Mouse (Mus musculus) limb, embryonic 14.5 days (tissue): ENCODE data around the gene Rasd2. TPM values are rescaled to one million over a fixed set of nuclear protein-coding genes. Genes with fewer than 3 reads are reported as not detected.

Experiments used
- ATAC-seq: fragments of 200-750 bp; cut with Nextera tagmentation; 2 replicates; pipeline ENCODE4 v1.8.0; 2017; ENCODE audit warnings: low read depth, moderate number of reproducible peaks, moderate TSS enrichment; ENCODE audit not compliant: low FRiP score
- DNase-seq: peaks from one replicate; pipeline ENCODE4 v3.0.0-alpha.2; 2015; ENCODE audit warnings: low spot score
- H3K27ac ChIP-seq: fragments of 300-500 bp; sonication (generic); replicated peaks from 2 replicates; pipeline ENCODE4 v1.5.1; 2014; ENCODE audit warnings: low read depth, mild to moderate bottlenecking, low read length, moderate library complexity, mixed read lengths
- H3K27me3 ChIP-seq: fragments of 300-500 bp; sonication (generic); 2 replicates; pipeline ENCODE4 v1.6.1; 2014; ENCODE audit warnings: low read length, mixed read lengths; ENCODE audit not compliant: control insufficient read depth, insufficient read depth
- H3K36me3 ChIP-seq: fragments of 300-500 bp; sonication (generic); 2 replicates; pipeline ENCODE4 v1.6.1; 2014; ENCODE audit warnings: mild to moderate bottlenecking, low read length, moderate library complexity, mixed read lengths; ENCODE audit not compliant: control insufficient read depth, insufficient read depth
- H3K4me1 ChIP-seq: fragments of 300-500 bp; sonication (generic); 2 replicates; pipeline ENCODE4 v1.6.1; 2014; ENCODE audit warnings: antibody characterized with exemption, low read length, mixed read lengths; ENCODE audit not compliant: control insufficient read depth, insufficient read depth
- H3K4me2 ChIP-seq: fragments of 300-500 bp; sonication (generic); replicated peaks from 2 replicates; pipeline ENCODE4 v1.6.1; 2014; ENCODE audit warnings: low read depth, mild to moderate bottlenecking, low read length, moderate library complexity; ENCODE audit not compliant: severe bottlenecking
- H3K4me3 ChIP-seq: fragments of 300-500 bp; sonication (generic); replicated peaks from 2 replicates; pipeline ENCODE4 v1.5.1; 2014; ENCODE audit warnings: low read length
- H3K9ac ChIP-seq: fragments of 300-500 bp; sonication (generic); 2 replicates; pipeline ENCODE4 v1.6.1; 2014; ENCODE audit warnings: mild to moderate bottlenecking, low read depth, low read length, moderate library complexity; ENCODE audit not compliant: severe bottlenecking
- H3K9me3 ChIP-seq: fragments of 300-500 bp; sonication (generic); 2 replicates; pipeline ENCODE4 v1.6.1; 2016; ENCODE audit warnings: low read length; ENCODE audit not compliant: control insufficient read depth
- POLR2A ChIP-seq: fragments of 200-500 bp; IDR thresholded peaks from 2 replicates; pipeline ENCODE4 v1.8.0; 2012; ENCODE audit warnings: inconsistent platforms, mild to moderate bottlenecking, moderate library complexity, borderline replicate concordance; ENCODE audit not compliant: insufficient read depth, insufficient read length; ENCODE audit errors: extremely low read depth
- WGBS: fragments of 180-500 bp; shearing (Covaris S2); extraction: QIAGEN DNeasy Blood & Tissue Kit; methylation state at CpG from one replicate; pipeline ENCODE4 v1.1.7; 2014; 5-methylcytosine and 5-hydroxymethylcytosine counted together
- polyA plus RNA-seq, 2 experiments: library from polyadenylated mRNA; depleted of rRNA in 1 of 2; stranded (reverse) in 1 of 2; unstranded in 1 of 2; fragments of >200 nt; fragmentation: Nextera tagmentation in 1 of 2; extraction: Ambion mirVana in 1 of 2; gene quantifications; 2 replicates each; pipeline versions ENCODE4 v1.2.1 to v1.2.3; 2012 to 2014

Rasd2 gene
- polyA plus RNA-seq, 2 experiments, result 0.08 to 0.29 TPM

- no peaks in the 10 kb centered on the region for H3K36me3 ChIP-seq
- 88% methylated on average over 3 of the region's 3 CpGs for WGBS
- no peak for TF ChIP-seq POLR2A
- ATAC-seq, result no peak
- no peak overlapping the region for H3K27ac ChIP-seq
- H3K4me1 ChIP-seq, result no peaks in the 10 kb centered on the region
- H3K4me3 ChIP-seq, result no peak overlapping the region
- H3K4me2 ChIP-seq, result no peak overlapping the region
- no peaks in the 10 kb centered on the region for H3K9me3 ChIP-seq
- no peaks in the 10 kb centered on the region for H3K27me3 ChIP-seq
- no peak for DNase-seq
- H3K9ac ChIP-seq, result no peak overlapping the region
Measured at GRCm38 (mm10) chr8:75254027-75254426, 40.3 kb downstream of the Rasd2 start.

GRCm38 (mm10) chr8:75255635-75256034 is 41.9 kb downstream of the Rasd2 start:
- no peaks in the 10 kb centered on the region for H3K4me1 ChIP-seq
- H3K4me3 ChIP-seq, result no peak overlapping the region
- no peak overlapping the region for H3K27ac ChIP-seq
- no peak for ATAC-seq
- H3K27me3 ChIP-seq, result no peaks in the 10 kb centered on the region
- H3K4me2 ChIP-seq, result no peak overlapping the region
- H3K9me3 ChIP-seq, result no peaks in the 10 kb centered on the region
- no peak overlapping the region for H3K9ac ChIP-seq
- no peaks in the 10 kb centered on the region for H3K36me3 ChIP-seq
- WGBS, result 88% methylated on average over 3 of the region's 3 CpGs
- no peak for DNase-seq
- no peak for TF ChIP-seq POLR2A

GRCm38 (mm10) chr8:75272166-75272565 is 58.4 kb downstream of the Rasd2 start:
- 37% methylated on average over 4 of the region's 4 CpGs for WGBS
- H3K9me3 ChIP-seq, result peaks cover 6% of the 10 kb centered on the region; the same call in 1 of the 2 replicates
- DNase-seq, result peak; percentile 8

More at GRCm38 (mm10) chr8:75272166-75272565, 58.4 kb downstream of the Rasd2 start:
- H3K4me3 ChIP-seq, result no peak overlapping the region
- H3K4me2 ChIP-seq, result no peak overlapping the region
- no peaks in the 10 kb centered on the region for H3K27me3 ChIP-seq
- no peak for TF ChIP-seq POLR2A
- H3K4me1 ChIP-seq, result no peaks in the 10 kb centered on the region
- ATAC-seq, result no peak
- H3K9ac ChIP-seq, result no peak overlapping the region
- H3K36me3 ChIP-seq, result no peaks in the 10 kb centered on the region
- no peak overlapping the region for H3K27ac ChIP-seq

Other genes with a start within 250 kb of the Rasd2 start
- 63.6 and 66.8 TPM in 2 replicates for gene Hmgxb4, start 220.6 kb upstream of the Rasd2 start, polyA plus RNA-seq (2012; rRNA removed)
- gene Hmgxb4, start 220.6 kb upstream of the Rasd2 start, polyA plus RNA-seq (2014; fragmentation: Nextera tagmentation; extraction: Ambion mirVana), result 46.7 and 48.1 TPM in 2 replicates
- gene Tom1, start 180.2 kb upstream of the Rasd2 start, polyA plus RNA-seq (2012; rRNA removed), result 35.1 and 46.1 TPM in 2 replicates
- 35.7 and 37.4 TPM in 2 replicates for gene Tom1, start 180.2 kb upstream of the Rasd2 start, polyA plus RNA-seq (2014; fragmentation: Nextera tagmentation; extraction: Ambion mirVana)
- gene Hmox1, start 120.3 kb upstream of the Rasd2 start, polyA plus RNA-seq (2012; rRNA removed), result 32.2 and 39.3 TPM in 2 replicates
- 18.5 and 19.3 TPM in 2 replicates for gene Hmox1, start 120.3 kb upstream of the Rasd2 start, polyA plus RNA-seq (2014; fragmentation: Nextera tagmentation; extraction: Ambion mirVana)
- 157 and 159 TPM in 2 replicates for gene Mcm5, start 104.4 kb upstream of the Rasd2 start, polyA plus RNA-seq (2012; rRNA removed)
- 125 and 127 TPM in 2 replicates for gene Mcm5, start 104.4 kb upstream of the Rasd2 start, polyA plus RNA-seq (2014; fragmentation: Nextera tagmentation; extraction: Ambion mirVana)
- 0.87 and 1.2 TPM in 2 replicates for gene Gm10358, start 192.6 kb downstream of the Rasd2 start, polyA plus RNA-seq (2012; rRNA removed)
- gene Gm10358, start 192.6 kb downstream of the Rasd2 start, polyA plus RNA-seq (2014; fragmentation: Nextera tagmentation; extraction: Ambion mirVana), result not detected in 2 replicates
- gene Iqcm, start 234.8 kb downstream of the Rasd2 start, polyA plus RNA-seq (2012; rRNA removed), result 0.03 TPM in 1 of 2 replicates, not detected in the other
- not detected in 2 replicates for gene Iqcm, start 234.8 kb downstream of the Rasd2 start, polyA plus RNA-seq (2014; fragmentation: Nextera tagmentation; extraction: Ambion mirVana)